9 mouse cellular contexts compared by ENCODE assay signal in the genomic region with DNA sequence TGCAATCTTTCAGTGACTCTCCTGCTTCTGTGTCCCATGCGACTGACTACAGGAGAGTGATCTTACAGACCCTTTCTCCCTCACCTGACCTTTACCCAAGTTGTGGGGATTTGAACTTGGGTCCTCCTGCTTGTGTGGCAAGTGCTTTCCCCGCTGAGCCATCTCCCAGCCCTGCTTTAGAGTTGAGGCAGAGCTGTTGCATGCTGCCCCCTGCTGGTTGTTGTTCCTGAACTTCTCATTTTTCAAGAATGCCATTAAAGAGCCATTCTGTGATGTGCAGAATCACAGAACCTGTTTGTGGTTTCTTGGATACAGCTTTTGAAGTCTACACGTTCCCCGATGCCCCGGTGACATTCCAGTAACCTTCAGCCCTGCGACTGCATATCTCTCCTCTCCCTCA.
DNase-seq lines count a peak whose midpoint lies in the region; ATAC-seq lines count a peak whose summit lies in the region.
"Had no signal": no experiment of that assay in that cellular context is flagged by ENCODE, and none has a peak within 500 bp of the region (broad histone marks: within the 10 kb centered on the region; RNA-seq: fewer than 3 reads in every experiment).

No protein-coding gene starts in this region.

- no peaks in the 10 kb centered on the region for H3K27me3 ChIP-seq in midbrain, embryonic 11.5 days (ENCODE audit: control insufficient read depth, insufficient read depth, low read length)
- no peaks in the 10 kb centered on the region for H3K27me3 ChIP-seq in midbrain, embryonic 16.5 days (ENCODE audit: control insufficient read depth, insufficient read depth, low read depth, low read length)
- H3K27me3 ChIP-seq: limb, embryonic 13.5 days had no signal

- H3K9me3 ChIP-seq in midbrain, embryonic 11.5 days (ENCODE audit: control insufficient read depth, low read length) = no peaks in the 10 kb centered on the region
- H3K9me3 ChIP-seq in midbrain, embryonic 16.5 days (replicated peaks; ENCODE audit: control insufficient read depth, low read length, poor library complexity, severe bottlenecking) = 0 out of 2 replicates have a peak, but pooled peaks cover 2% of the 10 kb centered on the region
- H3K9me3 ChIP-seq: limb, embryonic 13.5 days had no signal

- H3K36me3 ChIP-seq in midbrain, embryonic 11.5 days (ENCODE audit: control insufficient read depth, insufficient read depth, low read length) = no peaks in the 10 kb centered on the region
- no peaks in the 10 kb centered on the region for H3K36me3 ChIP-seq in midbrain, embryonic 16.5 days (ENCODE audit: control insufficient read depth, insufficient read depth, low read length)
- H3K36me3 ChIP-seq: limb, embryonic 13.5 days had no signal

- no peaks in the 10 kb centered on the region for H3K4me1 ChIP-seq in midbrain, embryonic 11.5 days (ENCODE audit: control insufficient read depth, insufficient read depth, low read length)
- peaks cover 5% of the 10 kb centered on the region for H3K4me1 ChIP-seq in midbrain, embryonic 16.5 days (ENCODE audit: control insufficient read depth, insufficient read depth, low read length)

- no peak for ATAC-seq in midbrain, embryonic 11.5 days (ENCODE audit: low FRiP score)
- no peak for ATAC-seq in midbrain, embryonic 16.5 days

- WGBS in midbrain, embryonic 11.5 days = 60% methylated on average over 6 of the region's 6 CpGs
- 67% methylated on average over 6 of the region's 6 CpGs for WGBS in midbrain, embryonic 16.5 days

- H3K4me2 ChIP-seq in midbrain, embryonic 11.5 days = no peak overlapping the region
- no peak overlapping the region for H3K4me2 ChIP-seq in midbrain, embryonic 16.5 days (ENCODE audit: low read length)
- H3K4me2 ChIP-seq: limb, embryonic 13.5 days had no signal

- no peak overlapping the region for H3K27ac ChIP-seq in midbrain, embryonic 11.5 days (ENCODE audit: low read depth, low read length)
- no peak overlapping the region for H3K27ac ChIP-seq in midbrain, embryonic 16.5 days (ENCODE audit: low read length)
- H3K27ac ChIP-seq: limb, embryonic 13.5 days had no signal

- peak; percentile 10 for DNase-seq in gastrocnemius, adult 18-20 months (ENCODE audit: low spot score)
- no peak for DNase-seq in gastrocnemius, postnatal 25 days
- peak; percentile 90 for DNase-seq in midbrain, embryonic 11.5 days (ENCODE audit: low spot score, missing footprints)
- peak; percentile 40 to 64 for DNase-seq in adrenal gland, postnatal 36 days
- peak; percentile 75 for DNase-seq in induced T-regulatory cell, adult 2 months (ENCODE audit: low read depth)
- DNase-seq in retina, embryonic 14.5 days (ENCODE audit: low spot score) = peak; percentile 58
- no peak for DNase-seq in ovary, postnatal 14 days (ENCODE audit: low spot score)

- H3K4me3 ChIP-seq in midbrain, embryonic 11.5 days (ENCODE audit: low read depth, low read length) = no peak overlapping the region
- H3K4me3 ChIP-seq in midbrain, embryonic 16.5 days (ENCODE audit: low read depth, low read length) = no peak overlapping the region
- H3K4me3 ChIP-seq: limb, embryonic 13.5 days had no signal

- H3K9ac ChIP-seq in midbrain, embryonic 11.5 days (ENCODE audit: low read length) = no peak overlapping the region
- no peak overlapping the region for H3K9ac ChIP-seq in midbrain, embryonic 16.5 days (ENCODE audit: low read depth, low read length)
- H3K9ac ChIP-seq: limb, embryonic 13.5 days had no signal

Comparison
In these comparisons a context has a peak if more than half of its experiments do, and no peak if none do; other contexts are left out.
1. DNase-seq: peak in gastrocnemius, adult 18-20 months (single experiment), midbrain, embryonic 11.5 days (single experiment), adrenal gland, postnatal 36 days (2 of 2), induced T-regulatory cell, adult 2 months (single experiment) and retina, embryonic 14.5 days (single experiment); none in gastrocnemius, postnatal 25 days (single experiment) and ovary, postnatal 14 days (single experiment).